Mouse (Mus musculus) right cerebral cortex, postnatal 36 days (tissue): ENCODE results near the gene Gm6993.
A peak's percentile ranks its signal among the peaks of the same experiment; 100 is the strongest.

Experiments
- DNase-seq, 2 experiments: peaks; one replicate each; pipeline ENCODE4 v3.0.0; 2022; ENCODE audit warnings: low spot score in 2 of 2, mixed read lengths in 1 of 2

Gene Gm6993

DNA sequence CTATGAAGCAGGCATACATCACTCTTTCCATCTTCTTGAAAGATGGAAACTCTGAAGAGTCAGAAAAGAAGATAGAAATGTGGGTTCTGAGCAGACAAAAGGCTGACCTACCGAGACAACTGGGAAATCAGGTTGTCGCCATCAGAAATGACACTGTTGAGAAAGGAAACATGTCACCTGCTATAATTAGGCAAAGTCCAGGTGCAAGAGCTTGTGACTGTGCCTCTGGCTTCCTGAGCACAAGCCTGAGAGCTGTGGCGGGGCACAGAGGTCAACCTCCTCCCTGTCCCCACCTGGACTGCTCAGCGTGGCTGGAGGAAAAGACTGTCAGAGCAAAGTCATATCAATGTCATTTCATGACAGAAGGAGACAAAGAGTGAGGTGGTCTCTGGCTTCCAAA, 772 bp upstream of the Gm6993 start:
- no peak for DNase-seq

DNA sequence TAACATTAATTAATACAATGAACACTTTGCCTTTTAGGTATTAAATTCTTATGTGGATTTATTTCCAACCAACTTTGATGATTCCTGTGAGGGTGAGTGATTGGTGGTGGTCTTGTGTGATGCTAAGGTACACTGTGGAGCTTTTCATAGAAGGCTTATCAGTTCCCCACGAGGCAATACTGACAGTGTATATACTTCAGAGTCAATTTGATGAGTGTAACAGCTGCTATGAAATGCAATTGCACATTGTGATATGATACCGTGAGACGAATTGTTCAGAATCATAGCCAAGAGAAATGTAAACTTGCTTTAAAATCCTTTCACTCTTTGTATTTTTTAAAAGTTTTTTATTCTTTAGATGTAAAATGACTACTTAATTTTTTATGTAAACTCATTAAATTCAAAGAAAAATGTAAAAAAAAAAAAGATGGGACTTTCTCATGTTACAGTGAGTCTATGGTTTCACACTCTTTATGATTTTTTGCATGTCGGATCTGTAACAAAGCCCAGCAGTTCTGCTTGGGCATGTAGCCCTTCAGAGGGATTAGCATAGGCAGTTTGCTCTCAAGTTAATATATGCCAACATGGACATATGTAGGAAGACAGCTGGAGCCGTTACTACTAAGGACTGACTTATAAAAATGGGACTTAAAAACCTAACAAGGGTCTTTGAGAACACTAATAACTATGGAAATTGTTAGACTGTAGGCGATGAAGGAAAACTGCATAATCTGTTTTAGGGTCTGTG, 1.2 kb downstream of the Gm6993 start:
- no peak for DNase-seq

DNA sequence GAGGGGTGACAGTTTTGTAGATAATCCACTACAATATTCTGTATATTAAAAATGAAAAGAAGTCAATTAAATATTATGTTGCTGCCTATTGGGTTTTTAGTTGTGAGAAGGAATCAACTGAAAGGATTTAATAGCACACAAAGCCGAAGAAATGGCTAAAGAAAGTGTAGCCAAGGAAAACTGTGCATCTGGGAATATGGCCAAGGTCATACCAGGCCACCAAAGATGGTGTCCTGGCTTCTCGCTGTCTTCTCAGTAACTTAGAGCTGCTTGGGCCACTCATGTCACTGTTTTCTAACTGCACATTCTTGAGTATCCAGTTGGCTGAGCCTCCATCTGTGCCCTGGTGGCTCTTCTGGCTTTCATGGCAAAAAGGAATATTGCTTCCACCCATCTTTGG, 3.4 kb downstream of the Gm6993 start:
- DNase-seq, result no peak

DNA sequence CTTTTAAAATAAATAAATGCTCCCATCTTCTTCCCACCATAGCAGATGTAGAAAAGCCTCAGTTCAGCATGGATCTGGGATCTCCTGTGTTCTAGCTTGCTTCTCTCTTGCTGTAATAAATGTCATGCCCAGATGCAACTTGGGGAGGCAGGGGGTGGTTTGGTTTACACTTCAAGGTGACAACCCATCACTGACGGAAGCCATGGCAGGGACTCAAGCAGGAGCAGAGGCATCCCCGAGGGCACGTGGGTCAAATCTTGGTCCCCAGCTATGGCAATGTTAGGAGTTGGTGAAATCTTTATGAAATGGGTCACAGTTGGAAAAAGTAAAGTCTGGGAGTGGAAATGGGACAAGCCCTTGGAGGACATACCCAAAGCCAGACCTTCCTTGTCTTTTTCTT, 4.1 kb downstream of the Gm6993 start:
- DNase-seq, result no peak

DNA sequence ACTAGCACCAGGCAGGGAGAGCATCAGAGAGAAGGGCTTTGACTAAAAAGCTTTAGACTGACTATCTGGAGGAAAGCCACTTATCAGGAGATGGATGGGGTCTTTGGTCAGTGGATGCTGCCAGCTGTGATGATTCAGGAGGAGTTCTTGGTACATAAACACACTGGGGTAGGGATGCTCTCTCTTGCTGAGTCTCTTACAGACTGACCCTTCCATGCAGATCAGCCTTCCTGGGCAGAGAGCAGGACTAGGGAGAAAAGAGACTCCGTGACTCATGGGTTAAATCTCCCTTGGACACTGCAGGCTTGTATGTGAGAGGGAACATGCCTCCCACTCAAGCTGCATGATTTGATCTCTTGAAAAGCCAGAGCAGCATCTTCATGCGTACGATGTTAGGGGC, 5.6 kb downstream of the Gm6993 start:
- no peak for DNase-seq

DNA sequence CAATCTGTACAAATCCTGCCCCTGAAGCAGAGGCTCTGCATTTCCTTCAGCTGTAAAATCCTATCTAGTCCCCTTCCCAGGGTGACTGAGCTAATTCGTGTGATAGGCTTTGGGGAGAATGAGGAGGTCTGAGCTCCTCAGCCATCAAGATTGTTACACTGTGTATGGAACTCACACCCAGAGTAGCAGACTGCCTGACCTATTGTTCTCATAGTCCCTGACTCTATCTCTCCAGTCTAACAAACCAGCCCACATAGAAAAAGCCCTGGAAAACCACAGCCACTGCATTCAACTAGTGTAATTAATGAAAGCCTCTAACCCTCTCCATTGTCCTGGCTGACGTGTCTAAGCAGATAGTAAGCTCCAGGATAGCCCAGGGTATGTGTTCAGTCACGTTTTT, 6.0 kb downstream of the Gm6993 start:
- no peak for DNase-seq

DNA sequence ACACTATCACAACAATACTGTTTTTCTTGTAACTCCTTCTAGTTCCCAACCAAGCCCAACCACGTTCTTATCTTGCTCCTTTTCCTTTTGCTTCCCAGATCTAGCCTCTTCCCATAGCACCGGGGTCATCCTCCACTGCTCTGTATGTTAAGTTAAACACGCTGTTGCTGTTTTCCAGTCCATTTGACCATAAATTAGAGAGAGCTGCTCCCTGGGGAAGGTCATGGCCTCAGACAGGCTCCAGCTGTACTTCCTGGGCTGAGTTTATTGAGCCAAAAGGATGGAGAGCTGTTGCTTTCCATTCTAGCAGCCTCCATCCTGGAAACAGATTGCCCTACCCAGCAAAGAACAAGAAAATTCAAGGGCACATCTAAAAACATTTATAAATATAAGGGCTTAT, 7.6 kb downstream of the Gm6993 start:
- no peak for DNase-seq

DNA sequence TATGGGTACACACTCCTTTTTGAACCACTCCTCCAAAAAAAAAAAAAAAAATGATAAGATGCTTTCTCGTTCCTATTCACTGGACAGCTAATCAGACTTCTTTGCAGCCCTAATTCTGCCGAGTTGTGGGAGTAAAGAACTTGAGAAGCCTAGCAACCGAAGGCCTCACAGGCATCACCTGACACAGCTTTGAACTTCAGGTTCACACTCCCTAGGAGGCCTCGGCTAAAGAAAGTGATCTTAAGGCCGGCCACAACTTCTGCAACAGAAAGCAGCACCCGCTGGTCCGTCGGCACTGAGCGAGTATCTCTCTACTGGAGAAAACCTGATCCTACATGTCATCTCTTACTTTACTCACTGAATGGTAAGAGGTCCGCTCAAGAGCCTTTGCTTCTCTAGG, 8.1 kb downstream of the Gm6993 start:
- DNase-seq, result no peak

DNA sequence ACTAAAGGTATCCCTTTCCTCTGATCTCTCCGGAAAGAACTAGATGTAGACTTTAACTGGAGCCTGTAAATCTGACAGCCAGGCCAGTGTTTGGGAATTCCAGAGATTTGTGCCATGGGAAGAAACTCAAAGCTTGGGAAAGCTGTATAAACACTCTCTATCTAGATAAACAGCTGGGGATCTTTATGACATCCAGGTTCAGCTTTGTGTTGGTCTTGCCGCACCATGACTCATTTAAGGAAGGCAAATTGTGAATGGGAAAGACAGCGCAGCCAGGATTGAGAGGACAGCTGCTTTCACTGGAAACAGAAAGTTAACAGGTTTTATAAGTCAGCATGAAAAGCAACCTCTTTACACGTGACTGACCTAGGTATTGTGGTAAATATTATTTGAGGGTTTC, 11.7 kb downstream of the Gm6993 start:
- DNase-seq, result no peak

DNA sequence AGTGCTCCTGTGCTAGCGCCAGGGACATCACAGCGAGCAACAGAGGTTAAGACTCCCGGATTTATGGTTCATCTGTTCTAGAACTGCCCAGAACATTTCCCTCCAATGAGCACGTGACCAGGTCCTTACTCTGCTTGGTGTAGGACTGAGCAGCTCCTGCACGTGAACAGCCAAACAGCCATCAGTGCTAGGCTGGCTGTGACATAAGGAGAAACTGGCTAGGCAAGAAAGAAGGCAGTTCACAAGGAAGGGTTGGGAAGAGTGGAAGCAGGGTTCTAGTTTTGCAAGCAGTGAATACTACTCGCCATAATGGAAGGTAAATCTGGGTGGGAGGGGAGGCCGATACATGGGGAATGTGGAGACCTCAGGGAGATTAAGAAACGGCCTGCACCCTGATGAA, 14.4 kb downstream of the Gm6993 start:
- DNase-seq, result no peak

DNA sequence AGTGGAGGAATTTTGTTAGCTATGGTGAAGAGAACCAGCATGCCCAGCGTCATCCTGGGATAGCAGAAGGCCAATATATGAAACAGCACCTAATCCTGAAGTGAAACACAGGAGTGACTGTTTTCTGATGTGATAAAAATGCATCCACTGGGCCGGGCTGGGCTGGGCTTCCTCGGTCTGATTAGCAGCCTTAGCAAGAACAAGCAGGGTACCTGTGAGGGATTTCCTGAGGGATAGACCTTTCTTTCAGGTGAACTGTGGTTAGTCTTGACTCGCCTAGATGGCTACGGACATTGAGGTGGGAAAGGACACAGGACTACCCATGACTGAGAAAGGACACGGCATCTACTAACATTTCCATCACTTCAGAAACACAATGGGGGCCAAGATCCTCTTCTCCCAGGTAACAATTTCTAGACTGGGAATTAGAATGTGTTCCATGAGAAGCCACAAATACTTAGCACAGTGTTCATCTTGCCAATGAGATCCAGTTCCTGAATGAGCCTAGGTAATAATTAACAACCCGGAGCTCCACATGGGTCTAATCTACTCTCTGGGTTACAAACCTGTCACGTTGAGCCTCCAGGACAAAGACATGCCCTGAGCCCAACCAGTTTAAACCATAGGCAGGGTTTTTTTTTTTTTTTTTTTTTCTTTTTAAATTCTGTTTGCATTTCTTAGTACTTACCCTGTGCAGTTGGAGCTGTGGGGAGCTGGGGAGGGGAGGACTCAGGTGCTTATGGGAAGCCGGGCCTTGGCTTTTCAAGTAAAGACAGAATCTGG, 15.7 kb downstream of the Gm6993 start:
- DNase-seq, result no peak

DNA sequence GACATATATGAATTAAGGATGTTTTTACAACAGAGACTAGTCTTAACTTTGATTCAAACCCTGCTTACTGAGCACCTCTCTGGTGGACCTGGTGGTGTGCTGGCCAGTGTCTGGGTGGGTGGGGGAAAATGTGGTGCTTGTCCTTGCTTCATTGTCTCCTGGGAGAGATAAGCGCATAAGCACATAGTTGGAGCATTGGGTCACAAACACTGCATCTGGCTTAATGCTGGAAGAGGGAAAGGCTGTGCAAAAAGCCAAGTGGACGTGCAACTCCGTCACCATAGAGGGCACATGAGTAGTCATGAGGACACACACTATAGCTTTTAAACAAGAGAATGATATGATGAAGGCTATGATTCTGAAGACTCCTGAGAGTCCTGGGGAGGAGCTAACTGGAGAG, 21.3 kb downstream of the Gm6993 start:
- DNase-seq, result no peak

DNA sequence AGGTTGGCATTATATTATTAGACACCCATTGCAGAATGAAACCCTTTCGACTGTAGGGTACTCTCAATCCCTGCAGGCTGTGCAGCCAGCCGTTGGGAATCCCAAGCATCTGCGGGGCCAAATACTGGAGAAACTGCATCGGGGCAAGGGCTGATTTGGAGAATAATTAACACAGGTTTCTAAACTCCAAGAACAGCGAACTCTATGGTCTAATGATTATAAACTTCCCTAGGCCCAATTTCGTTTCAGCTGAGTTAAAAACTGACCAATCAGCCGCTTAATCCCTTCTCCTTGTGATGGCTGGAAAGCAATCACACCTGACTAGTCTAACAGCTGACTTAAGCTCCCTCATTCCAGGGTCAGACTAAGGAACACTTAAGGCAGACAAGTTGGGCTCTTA, 23.4 kb downstream of the Gm6993 start:
- DNase-seq, result no peak

DNA sequence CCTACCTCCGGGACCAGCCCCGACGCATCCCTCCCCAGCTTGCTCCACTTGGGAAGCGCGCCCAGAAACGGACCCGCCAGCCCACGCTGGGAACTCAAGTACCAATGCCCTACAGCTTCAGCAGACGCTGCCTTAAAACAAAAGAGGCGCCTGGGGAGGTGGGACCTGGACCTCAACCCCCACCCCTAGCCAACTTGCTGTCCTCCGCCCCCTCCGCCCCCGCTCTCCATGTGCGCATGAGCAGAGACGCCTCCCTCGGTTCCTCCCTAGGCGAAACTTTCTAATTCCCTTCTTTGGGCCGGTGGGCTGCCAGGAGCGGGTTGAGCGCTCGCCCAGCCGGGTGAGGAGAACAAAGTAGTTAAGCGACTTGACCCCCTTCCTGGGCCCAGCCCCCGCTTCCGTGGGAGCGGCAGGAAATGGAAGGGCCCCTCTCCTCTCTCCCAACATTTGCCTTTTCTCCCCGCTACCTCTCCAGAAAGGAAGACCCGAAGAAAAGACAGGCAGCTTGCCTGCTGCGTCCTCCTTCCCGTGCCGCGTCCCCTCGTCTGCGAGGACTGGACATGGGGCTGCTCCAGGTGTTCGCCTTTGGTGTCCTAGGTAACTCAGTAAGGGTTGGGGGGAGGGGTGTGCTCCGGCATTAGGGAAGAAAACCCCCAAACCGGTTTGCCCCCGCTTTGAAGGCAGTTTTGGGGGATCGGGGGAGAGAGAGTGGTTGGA, 24.6 kb downstream of the Gm6993 start, which contains the start of gene Lamb1:
Gene Lamb1 (plus strand): TSS at position 230 of the 717 bp plus-strand sequence.
- DNase-seq, result peak; percentile 8 to 20

DNA sequence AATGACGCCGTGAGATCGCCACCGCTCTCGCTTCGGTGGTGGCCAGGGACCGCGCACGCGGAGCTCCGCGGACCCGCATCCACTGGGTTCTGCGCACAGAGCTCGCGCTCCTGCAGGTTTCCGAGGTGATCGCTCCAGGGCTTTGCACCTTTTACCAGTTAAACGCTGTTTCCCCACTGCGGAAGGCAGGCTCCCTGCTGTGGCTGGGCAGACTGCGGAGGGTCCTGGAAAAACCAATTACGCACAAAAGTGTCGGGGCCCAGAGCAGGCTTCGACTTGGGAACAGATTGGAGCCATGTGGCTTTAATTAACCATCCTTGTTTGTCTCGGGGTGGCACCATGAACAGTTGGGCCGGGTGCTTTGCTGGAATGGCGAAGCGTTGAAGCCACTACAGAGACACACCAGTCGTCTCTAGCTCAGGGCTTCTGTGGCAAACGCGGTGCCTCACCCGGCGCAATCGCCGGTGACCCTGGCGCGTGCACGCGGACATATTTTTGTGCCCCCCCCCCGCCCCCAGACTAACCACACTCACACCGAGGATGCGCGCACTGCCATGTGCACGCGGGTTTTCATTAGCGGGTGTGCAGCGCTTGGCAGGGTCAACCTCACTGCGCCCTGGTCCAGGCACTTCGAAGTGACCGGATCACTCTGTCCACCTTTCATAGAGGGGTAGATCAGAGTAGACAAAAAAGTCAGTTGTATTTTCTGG, 25.3 kb downstream of the Gm6993 start:
- DNase-seq, result no peak

DNA sequence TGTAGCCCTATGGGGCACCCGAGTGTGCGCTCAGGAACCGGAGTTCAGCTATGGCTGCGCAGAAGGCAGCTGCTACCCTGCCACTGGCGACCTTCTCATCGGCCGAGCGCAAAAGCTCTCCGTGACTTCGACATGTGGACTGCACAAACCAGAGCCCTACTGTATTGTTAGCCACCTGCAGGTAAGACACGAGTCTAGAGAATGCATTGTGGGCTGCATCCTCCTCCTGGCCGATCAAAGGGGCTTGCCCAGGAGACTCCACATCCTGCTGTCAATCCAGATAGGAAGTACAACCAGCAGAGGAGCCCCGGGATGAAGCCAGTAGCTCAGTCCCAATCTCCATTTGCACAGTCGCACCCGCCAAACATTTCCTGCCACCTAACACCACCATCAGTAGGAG, 26.1 kb downstream of the Gm6993 start:
- no peak for DNase-seq

DNA sequence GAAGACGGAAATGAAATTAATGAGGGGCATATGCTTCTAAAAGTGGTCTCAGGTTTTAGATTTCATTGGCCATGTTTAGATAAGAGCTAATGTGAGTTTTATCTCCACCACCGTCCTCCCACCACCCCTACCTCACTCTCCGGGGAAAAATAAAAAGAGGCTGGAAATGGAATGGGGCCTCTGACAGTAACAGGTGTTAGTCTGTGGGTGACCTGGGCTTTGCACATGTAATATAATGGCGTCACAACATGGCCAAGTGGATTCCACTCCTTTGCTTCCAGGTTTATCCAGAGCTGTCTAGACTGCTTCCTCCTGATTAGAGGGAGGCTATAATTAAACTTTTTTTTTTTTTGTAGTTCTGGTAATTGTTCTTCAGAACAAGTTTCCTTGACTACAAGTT, 26.8 kb downstream of the Gm6993 start:
- DNase-seq, result no peak

DNA sequence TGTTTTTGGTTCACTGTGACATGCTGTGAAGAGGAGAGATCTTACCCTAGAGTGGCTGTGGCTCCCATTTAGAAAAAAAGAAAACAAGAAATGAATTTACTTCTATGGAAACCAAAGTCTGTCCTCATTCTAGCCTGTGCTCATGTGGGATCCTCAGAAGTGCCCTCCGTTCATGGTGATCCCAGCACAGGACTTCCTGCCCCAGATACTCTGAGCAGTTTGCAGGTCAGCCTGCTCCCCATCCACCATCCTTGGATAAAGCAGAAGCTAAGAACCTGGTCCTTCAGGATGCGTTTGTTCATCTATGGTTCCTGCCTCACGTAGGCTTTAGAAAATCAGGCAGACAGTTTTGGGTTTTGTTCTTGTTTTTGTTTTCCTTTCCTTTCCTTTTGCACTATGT, 27.7 kb downstream of the Gm6993 start:
- DNase-seq, result no peak

DNA sequence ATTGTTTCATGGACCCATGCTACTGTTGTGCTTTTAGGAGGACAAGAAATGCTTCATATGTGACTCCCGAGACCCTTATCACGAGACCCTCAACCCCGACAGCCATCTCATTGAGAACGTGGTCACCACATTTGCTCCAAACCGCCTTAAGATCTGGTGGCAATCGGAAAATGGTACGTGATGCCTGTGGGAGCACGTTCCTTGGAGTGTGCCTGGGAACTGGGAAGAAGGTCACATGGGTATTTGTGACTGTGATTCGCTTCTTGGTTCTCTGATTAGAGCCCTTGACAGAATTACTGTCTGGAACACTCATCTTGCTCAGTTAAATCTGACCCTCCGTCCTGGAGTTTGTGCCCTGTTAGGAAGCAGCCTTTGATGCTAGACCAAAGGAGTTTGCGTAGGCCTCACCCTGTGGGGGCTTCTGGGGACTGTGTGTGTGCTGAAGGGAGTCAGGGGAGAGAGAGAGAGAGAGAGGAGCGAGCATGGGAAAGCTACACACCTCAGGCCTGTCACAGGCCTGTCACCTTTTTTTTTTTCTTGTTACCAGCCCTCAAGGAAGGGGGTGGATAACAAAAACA, 28.5 kb downstream of the Gm6993 start:
- DNase-seq, result no peak

DNA sequence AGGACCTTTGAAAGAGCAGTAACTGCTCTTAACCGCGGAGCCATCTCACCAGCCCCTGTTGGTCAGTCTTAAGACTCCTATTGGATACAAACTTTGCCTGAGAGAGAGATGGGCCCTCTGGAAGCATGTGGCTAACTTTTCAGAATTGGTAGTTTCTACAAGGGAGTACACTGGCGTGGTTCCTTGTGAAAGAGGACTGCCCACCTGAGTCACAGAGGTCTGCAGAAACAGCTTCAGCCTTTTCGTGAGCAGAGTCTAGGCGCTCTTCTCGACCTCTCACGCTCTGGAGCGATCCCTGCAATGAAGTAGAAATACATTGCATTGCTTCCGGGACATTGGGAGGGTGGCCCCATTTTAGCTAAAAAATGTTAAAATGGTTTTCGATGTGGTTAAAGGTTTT, 29.8 kb downstream of the Gm6993 start:
- DNase-seq, result no peak

DNA sequence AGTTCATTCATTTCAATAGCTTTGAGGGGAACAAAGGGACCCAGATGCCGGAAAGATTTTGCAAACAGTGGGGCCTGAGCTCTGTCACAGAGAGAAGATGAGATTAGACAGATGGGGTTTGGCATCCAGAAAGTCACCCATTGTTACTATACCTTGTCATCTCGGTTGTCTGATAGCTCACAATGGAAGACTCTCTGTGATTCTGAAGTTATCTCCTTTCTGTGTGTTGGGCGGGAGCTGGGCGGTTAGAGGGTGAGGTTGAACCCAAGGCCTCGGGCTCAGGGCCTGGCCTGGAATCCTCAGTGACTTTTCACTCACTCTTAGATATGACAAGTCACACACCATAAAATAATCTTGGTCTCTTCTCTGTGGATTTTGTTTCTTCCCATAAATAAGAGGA, 30.2 kb downstream of the Gm6993 start:
- no peak for DNase-seq
